Mouse (Mus musculus) liver, adult 2 months (tissue): ENCODE measurements around the gene Eci1. TPM values are rescaled to one million over a fixed set of nuclear protein-coding genes. Genes with fewer than 3 reads are reported as not detected.
A peak's percentile ranks its signal among the peaks of the same experiment; 100 is the strongest.

Experiments used
- DNase-seq: peaks from one replicate; pipeline ENCODE4 v3.0.0-alpha.2; 2011; ENCODE audit warnings: low read depth, low spot score; ENCODE audit errors: extremely low read depth
- H3K27ac ChIP-seq: fragments of 200-500 bp; replicated peaks from 2 replicates; pipeline ENCODE4 v1.5.1; 2012; ENCODE audit warnings: low read depth, mild to moderate bottlenecking, control low read depth, inconsistent platforms, low read length; ENCODE audit not compliant: insufficient read depth
- H3K27me3 ChIP-seq: fragments of 200-500 bp; 2 replicates; pipeline ENCODE4 v1.6.1; 2012; ENCODE audit warnings: mild to moderate bottlenecking, moderate library complexity, low read length, inconsistent platforms; ENCODE audit not compliant: control insufficient read depth, insufficient read depth
- H3K36me3 ChIP-seq: fragments of 200-500 bp; 2 replicates; pipeline ENCODE4 v1.6.1; 2012; ENCODE audit warnings: low read length, inconsistent platforms; ENCODE audit not compliant: control insufficient read depth, insufficient read depth
- H3K4me1 ChIP-seq: fragments of 200-500 bp; 2 replicates; pipeline ENCODE4 v1.6.1; 2011; ENCODE audit warnings: low read length; ENCODE audit not compliant: control insufficient read depth, insufficient read depth
- H3K4me3 ChIP-seq: fragments of 200-500 bp; 2 replicates; pipeline ENCODE4 v1.5.1; 2011; ENCODE audit warnings: low read depth, mild to moderate bottlenecking, control low read depth, low read length, moderate library complexity; ENCODE audit not compliant: insufficient read depth
- H3K79me2 ChIP-seq: fragments of 200-500 bp; 2 replicates; pipeline ENCODE4 v1.6.1; 2012; ENCODE audit warnings: inconsistent platforms, mild to moderate bottlenecking, low read length, moderate library complexity; ENCODE audit not compliant: control insufficient read depth, insufficient read depth
- H3K9ac ChIP-seq: fragments of 200-500 bp; 2 replicates; pipeline ENCODE4 v1.6.1; 2012; ENCODE audit warnings: low read depth, mild to moderate bottlenecking, control low read depth, inconsistent platforms, low read length
- CTCF ChIP-seq: fragments of 200-500 bp; IDR thresholded peaks from 2 replicates; pipeline ENCODE4 v1.5.1; 2011; ENCODE audit warnings: low read depth, low read length, control low read depth
- POLR2A ChIP-seq: fragments of 200-500 bp; IDR thresholded peaks from 2 replicates; pipeline ENCODE4 v1.6.1; 2011; ENCODE audit warnings: low read length, control low read depth; ENCODE audit not compliant: insufficient read depth; ENCODE audit errors: extremely low read depth
- WGBS: fragments of 180-500 bp; shearing (Covaris S2); methylation state at CpG from one replicate; pipeline ENCODE4 v1.1.7; 2018; 5-methylcytosine and 5-hydroxymethylcytosine counted together
- polyA plus RNA-seq: library from polyadenylated mRNA; depleted of rRNA; stranded (reverse); fragments of >200 nt; gene quantifications from 2 replicates; pipeline ENCODE4 v1.2.3, GENCODE M21; 2012
- total RNA-seq: library from RNA; depleted of rRNA; stranded (reverse); fragments of >200 nt; gene quantifications from 2 replicates; pipeline ENCODE4 v1.2.3, GENCODE M21; 2014

Eci1 gene
- total and polyA plus RNA-seq, 2 experiments, result 218 to 249 TPM

- 67% methylated on average over 6 of the region's 6 CpGs for WGBS
Observed at GRCm38 (mm10) chr17:24463374-24464133, 37.1 kb downstream of the Eci1 start.

GRCm38 (mm10) chr17:24468636-24469246, 42.3 kb downstream of the Eci1 start:
- H3K36me3 ChIP-seq, result no peaks in the 10 kb centered on the region
- no peak for DNase-seq
- no peak overlapping the region for H3K4me3 ChIP-seq
- peaks cover 7% of the 10 kb centered on the region for H3K79me2 ChIP-seq
- no peak overlapping the region for H3K9ac ChIP-seq
- 97% methylated on average over 5 of the region's 5 CpGs for WGBS
- H3K27ac ChIP-seq, result no peak overlapping the region
- H3K4me1 ChIP-seq, result peaks cover 8% of the 10 kb centered on the region
- TF ChIP-seq CTCF (no peak), POLR2A (no peak)
- H3K27me3 ChIP-seq, result no peaks in the 10 kb centered on the region

More at GRCm38 (mm10) chr17:24463374-24464133, 37.1 kb downstream of the Eci1 start:
- Histone ChIP-seq H3K4me1 (no peaks in the 10 kb centered on the region), H3K4me3 (no peak overlapping the region), H3K79me2 (no peaks in the 10 kb centered on the region), H3K36me3 (no peaks in the 10 kb centered on the region), H3K9ac (no peak overlapping the region), H3K27ac (no peak overlapping the region), H3K27me3 (no peaks in the 10 kb centered on the region)
- DNase-seq, result no peak
- TF ChIP-seq POLR2A (no peak), CTCF (no peak)

- peak overlapping the region; percentile 73 for H3K9ac ChIP-seq
- WGBS, result 16% methylated on average over 7 of the region's 7 CpGs
- peaks cover 7% of the 10 kb centered on the region for H3K79me2 ChIP-seq
- DNase-seq, result no peak
- peaks cover 8% of the 10 kb centered on the region for H3K4me1 ChIP-seq
- peak overlapping the region; percentile 80 for H3K4me3 ChIP-seq
- TF ChIP-seq POLR2A, result no peak
- no peak for TF ChIP-seq CTCF
- peak overlapping the region; percentile 82 for H3K27ac ChIP-seq
- no peaks in the 10 kb centered on the region for H3K36me3 ChIP-seq
- H3K27me3 ChIP-seq, result no peaks in the 10 kb centered on the region
Observed at GRCm38 (mm10) chr17:24469336-24469909, 43.0 kb downstream of the Eci1 start.

GRCm38 (mm10) chr17:24469910-24470602, 43.6 kb downstream of the Eci1 start, which contains the start of the genes E4f1 and Pgp:
E4f1 (minus strand) TSS chr17:24470313.
Pgp (plus strand) TSS chr17:24470392.
- TF ChIP-seq POLR2A, result 0 out of 2 replicates have a peak, but pooled peaks have one; percentile 40
- TF ChIP-seq CTCF, result no peak
- Histone ChIP-seq H3K27me3 (no peaks in the 10 kb centered on the region), H3K4me1 (peaks cover 8% of the 10 kb centered on the region)

GRCm38 (mm10) chr17:24470701-24471527, 44.5 kb downstream of the Eci1 start:
- H3K27me3 ChIP-seq, result no peaks in the 10 kb centered on the region
- H3K4me1 ChIP-seq, result peaks cover 8% of the 10 kb centered on the region
- H3K27ac ChIP-seq, result peak overlapping the region; percentile 45
- WGBS, result 3% methylated on average over 68 of the region's 68 CpGs
- DNase-seq, result peak; percentile 17
- peaks cover 7% of the 10 kb centered on the region for H3K79me2 ChIP-seq
- TF ChIP-seq CTCF (0 out of 2 replicates have a peak, but pooled peaks have one; percentile 0), POLR2A (no peak)
- H3K36me3 ChIP-seq, result no peaks in the 10 kb centered on the region; the same call in 1 of the 2 replicates
- H3K9ac ChIP-seq, result peak overlapping the region; percentile 92
- peak overlapping the region; percentile 74 for H3K4me3 ChIP-seq

More at GRCm38 (mm10) chr17:24469910-24470602, 43.6 kb downstream of the Eci1 start, which contains the start of the genes E4f1 and Pgp:
- no peaks in the 10 kb centered on the region for H3K36me3 ChIP-seq
- peak; percentile 91 for DNase-seq
- H3K79me2 ChIP-seq, result peaks cover 7% of the 10 kb centered on the region
- under 1% methylated on average over 75 of the region's 75 CpGs for WGBS
- H3K9ac ChIP-seq, result peak within 1 kb of the TSS; percentile 92
- H3K4me3 ChIP-seq, result peak within 1 kb of the TSS; percentile 80
- peak within 1 kb of the TSS; percentile 82 for H3K27ac ChIP-seq
